Mouse (Mus musculus): Measurements from ENCODE around the gene Olfr1346. TPM values are rescaled to one million over a fixed set of nuclear protein-coding genes. Genes with fewer than 3 reads are reported as not detected.
"Not testable (repeated sequence)": the region's sequence is repeated elsewhere in the genome, so short reads cannot be mapped to it uniquely, and the experiment has no call there.

Gene Olfr1346
- total and polyA plus RNA-seq, 3 experiments = not detected

DNA sequence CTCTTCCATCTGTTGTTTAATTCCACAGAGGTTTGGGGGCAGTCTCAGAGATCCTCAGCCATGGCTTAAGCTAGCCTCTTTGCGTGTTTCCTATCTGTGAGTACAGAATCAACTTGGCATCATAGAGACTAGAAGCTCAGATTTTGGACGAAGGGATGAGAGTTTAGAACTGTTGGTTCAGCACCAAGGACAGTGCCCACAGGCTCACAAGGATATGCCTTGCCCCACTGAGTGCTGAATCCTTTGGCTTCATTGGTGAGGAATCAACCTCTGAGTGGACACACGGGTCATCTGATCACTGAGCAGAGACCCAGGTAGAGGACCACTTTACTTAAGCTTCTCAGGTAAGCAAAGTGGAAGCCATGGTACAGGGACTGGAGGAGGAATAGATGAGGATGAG lies 10.5 kb upstream of the Olfr1346 start:
- H3K27ac ChIP-seq (ENCODE audit: control insufficient read depth, low read depth, low read length) = no peak overlapping the region
- H3K9me3 ChIP-seq (replicated peaks; ENCODE audit: insufficient read depth, low read length) = no peaks in the 10 kb centered on the region
- no peak for TF ChIP-seq CHD2 (IDR thresholded peaks at IDR 0.05; ENCODE audit: low read length)
- DNase-seq (ENCODE audit: low read depth, low spot score) = peak; percentile 46
- no peaks in the 10 kb centered on the region for H3K79me2 ChIP-seq (ENCODE audit: control insufficient read depth, insufficient read depth, low read length, poor library complexity)
- H3K27me3 ChIP-seq (ENCODE audit: control insufficient read depth in 1 of 2, insufficient read depth in 2 of 2, low read length in 2 of 2) = no peaks in the 10 kb centered on the region
- no peak overlapping the region for H3K4me3 ChIP-seq (ENCODE audit: control insufficient read depth in 1 of 2, insufficient read depth in 1 of 2, low read depth in 2 of 2, low read length in 2 of 2)
- H3K36me3 ChIP-seq (ENCODE audit: control insufficient read depth in 1 of 2, insufficient read depth in 2 of 2, low read length in 2 of 2) = no peaks in the 10 kb centered on the region
- H3K4me1 ChIP-seq (ENCODE audit: control insufficient read depth in 1 of 2, insufficient read depth in 2 of 2, low read length in 2 of 2) = no peaks in the 10 kb centered on the region
- no peak overlapping the region for H3K9ac ChIP-seq (ENCODE audit: control insufficient read depth, low read depth, low read length, poor library complexity, severe bottlenecking)

DNA sequence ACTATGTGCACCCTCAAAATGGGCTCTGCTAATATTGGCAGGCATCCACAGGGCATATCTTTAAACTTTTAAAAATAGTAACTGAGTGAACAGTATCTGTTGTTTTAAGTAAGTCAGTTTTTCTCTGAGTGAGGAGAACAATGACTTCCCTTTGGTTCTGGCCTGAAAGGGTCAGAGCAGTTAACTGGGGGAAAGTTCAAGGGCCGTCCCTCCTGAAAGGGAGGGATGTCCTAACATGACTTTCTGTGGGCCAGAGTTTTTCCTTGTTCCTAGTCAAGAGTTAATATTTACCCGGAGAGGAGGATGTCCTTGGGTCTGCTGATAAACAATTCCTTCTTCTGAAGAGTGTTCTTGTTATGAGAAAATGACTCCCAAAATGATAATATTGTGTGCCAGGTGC lies 10.7 kb downstream of the Olfr1346 start:
- H3K9ac ChIP-seq (ENCODE audit: control insufficient read depth, low read depth, low read length, poor library complexity, severe bottlenecking); H3K36me3 ChIP-seq (ENCODE audit: control insufficient read depth in 1 of 2, insufficient read depth in 2 of 2, low read length in 2 of 2); DNase-seq (ENCODE audit: low read depth, low spot score); H3K4me3 ChIP-seq (ENCODE audit: control insufficient read depth in 1 of 2, insufficient read depth in 1 of 2, low read depth in 2 of 2, low read length in 2 of 2); H3K27me3 ChIP-seq (ENCODE audit: control insufficient read depth in 1 of 2, insufficient read depth in 2 of 2, low read length in 2 of 2); H3K27ac ChIP-seq (ENCODE audit: control insufficient read depth, low read depth, low read length); H3K4me1 ChIP-seq (ENCODE audit: control insufficient read depth in 1 of 2, insufficient read depth in 2 of 2, low read length in 2 of 2); H3K9me3 ChIP-seq (replicated peaks; ENCODE audit: insufficient read depth, low read length); H3K79me2 ChIP-seq (ENCODE audit: control insufficient read depth, insufficient read depth, low read length, poor library complexity): not testable (repeated sequence)

GRCm38 (mm10) chr7:6486841-6487240 lies 19.9 kb downstream of the Olfr1346 start, which contains the start of gene Olfr5:
Gene Olfr5, minus strand, starts transcription at chr7:6486941.
- H3K9me3 ChIP-seq (replicated peaks; ENCODE audit: insufficient read depth, low read length) = no peaks in the 10 kb centered on the region
- H3K27ac ChIP-seq (ENCODE audit: control insufficient read depth, low read depth, low read length) = no peak within 1 kb of the TSS
- H3K4me3 ChIP-seq (ENCODE audit: control insufficient read depth in 1 of 2, insufficient read depth in 1 of 2, low read depth in 2 of 2, low read length in 2 of 2) = no peak within 1 kb of the TSS
- DNase-seq (ENCODE audit: low read depth, low spot score) = no peak
- no peaks in the 10 kb centered on the region for H3K36me3 ChIP-seq (ENCODE audit: control insufficient read depth in 1 of 2, insufficient read depth in 2 of 2, low read length in 2 of 2)
- TF ChIP-seq MYC (IDR thresholded peaks at IDR 0.05; ENCODE audit: low read depth, low read length) (no peak), TAL1 (IDR thresholded peaks at IDR 0.05; ENCODE audit: low read length) (no peak), GATA1 (IDR thresholded peaks at IDR 0.05; ENCODE audit: low read depth, low read length) (no peak), CHD1 (IDR thresholded peaks at IDR 0.05; ENCODE audit: low read depth, low read length) (no peak), RCOR1 (IDR thresholded peaks at IDR 0.05; ENCODE audit: low read depth, low read length) (no peak), POLR2A (IDR thresholded peaks at IDR 0.05; ENCODE audit: control insufficient read depth in 1 of 2, insufficient read depth in 1 of 2, low read depth in 1 of 2, low read length in 2 of 2, poor library complexity in 1 of 2) (no peak), ETS1 (IDR thresholded peaks at IDR 0.05; ENCODE audit: low read depth, low read length) (no peak), MAZ (IDR thresholded peaks at IDR 0.05; ENCODE audit: low read depth, low read length) (no peak), CTCF (IDR thresholded peaks at IDR 0.05 in 2 of 3, conservative IDR thresholded peaks at IDR 0.05 in 1 of 3; ENCODE audit: control insufficient read depth in 1 of 3, insufficient read depth in 1 of 3, low read depth in 2 of 3, low read length in 3 of 3, poor library complexity in 1 of 3, severe bottlenecking in 1 of 3) (no peak), ZMIZ1 (IDR thresholded peaks at IDR 0.05; ENCODE audit: low read depth, low read length) (no peak), RAD21 (IDR thresholded peaks at IDR 0.05; ENCODE audit: low read depth, low read length) (no peak)
- no peaks in the 10 kb centered on the region for H3K79me2 ChIP-seq (ENCODE audit: control insufficient read depth, insufficient read depth, low read length, poor library complexity)
- no peaks in the 10 kb centered on the region for H3K4me1 ChIP-seq (ENCODE audit: control insufficient read depth in 1 of 2, insufficient read depth in 2 of 2, low read length in 2 of 2)
- no peaks in the 10 kb centered on the region for H3K27me3 ChIP-seq (ENCODE audit: control insufficient read depth in 1 of 2, insufficient read depth in 2 of 2, low read length in 2 of 2)
- H3K9ac ChIP-seq (ENCODE audit: control insufficient read depth, low read depth, low read length, poor library complexity, severe bottlenecking) = no peak within 1 kb of the TSS

Measured in MEL (cell line).